Mouse (Mus musculus) lung, embryonic 16.5 days (tissue): ENCODE results near the gene Hist1h2ag. TPM values are rescaled to one million over a fixed set of nuclear protein-coding genes. Genes with fewer than 3 reads are reported as not detected.
"Not testable (repeated sequence)": the region's sequence is repeated elsewhere in the genome, so short reads cannot be mapped to it uniquely, and the experiment has no call there.

Experiments used
- ATAC-seq: fragments of 200-750 bp; cut with Nextera tagmentation; 2 replicates; pipeline ENCODE4 v1.8.0; 2017; ENCODE audit warnings: low read depth, mild to moderate bottlenecking, moderate library complexity
- H3K27ac ChIP-seq: fragments of 300-500 bp; sonication (generic); 2 replicates; pipeline ENCODE4 v1.5.1; 2014; ENCODE audit warnings: mild to moderate bottlenecking, control low read depth, low read length
- H3K27me3 ChIP-seq: fragments of 300-500 bp; sonication (generic); 2 replicates; pipeline ENCODE4 v1.6.1; 2014; ENCODE audit warnings: low read depth, low read length, mixed read lengths; ENCODE audit not compliant: control insufficient read depth, insufficient read depth
- H3K36me3 ChIP-seq: fragments of 300-500 bp; sonication (generic); 2 replicates; pipeline ENCODE4 v1.6.1; 2014; ENCODE audit warnings: low read length; ENCODE audit not compliant: control insufficient read depth, insufficient read depth
- H3K4me1 ChIP-seq: fragments of 300-500 bp; sonication (generic); replicated peaks from 2 replicates; pipeline ENCODE4 v1.6.1; 2014; ENCODE audit warnings: low read length, mixed read lengths; ENCODE audit not compliant: control insufficient read depth, insufficient read depth
- H3K4me2 ChIP-seq: fragments of 300-500 bp; sonication (generic); 2 replicates; pipeline ENCODE4 v1.6.1; 2014; ENCODE audit warnings: low read depth, low read length, control low read depth
- H3K4me3 ChIP-seq: fragments of 300-500 bp; sonication (generic); 2 replicates; pipeline ENCODE4 v1.5.1; 2014; ENCODE audit warnings: mild to moderate bottlenecking, low read length, control low read depth
- H3K9ac ChIP-seq: fragments of 300-500 bp; sonication (generic); 2 replicates; pipeline ENCODE4 v1.6.1; 2014; ENCODE audit warnings: low read length, control low read depth
- H3K9me3 ChIP-seq: fragments of 300-500 bp; sonication (generic); 2 replicates; pipeline ENCODE4 v1.6.1; 2016; ENCODE audit warnings: low read length; ENCODE audit not compliant: control insufficient read depth
- WGBS: fragments of 180-500 bp; shearing (Covaris S2); extraction: QIAGEN DNeasy Blood & Tissue Kit; methylation state at CpG from one replicate; pipeline ENCODE4 v1.1.7; 2014; 5-methylcytosine and 5-hydroxymethylcytosine counted together
- polyA plus RNA-seq: library from polyadenylated mRNA; unstranded; fragments of >200 nt; fragmentation: Nextera tagmentation; extraction: Ambion mirVana; gene quantifications from 2 replicates; pipeline ENCODE4 v1.2.1, GENCODE M21; 2015

Hist1h2ag gene
- polyA plus RNA-seq, 1 experiment from 2014 or later, result 53.7 TPM

GRCm38 (mm10) chr13:22039364-22039763 lies 3.4 kb downstream of the Hist1h2ag start:
- WGBS, result 55% methylated on average over 5 of the region's 5 CpGs
- Histone ChIP-seq H3K36me3 (no peaks in the 10 kb centered on the region), H3K27me3 (no peaks in the 10 kb centered on the region), H3K4me1 (peaks cover 26% of the 10 kb centered on the region), H3K4me2 (no peak overlapping the region; the same call in 1 of the 2 replicates), H3K27ac (0 out of 2 replicates have a peak overlapping the region, but pooled peaks have one; percentile 96), H3K9ac (no peak overlapping the region), H3K4me3 (no peak overlapping the region), H3K9me3 (no peaks in the 10 kb centered on the region)
- ATAC-seq, result no peak

- no peak for ATAC-seq
- Histone ChIP-seq H3K9me3 (no peaks in the 10 kb centered on the region), H3K27ac (peak overlapping the region; percentile 30; the same call in 1 of the 2 replicates), H3K36me3 (no peaks in the 10 kb centered on the region), H3K4me1 (peaks cover 29% of the 10 kb centered on the region), H3K9ac (no peak overlapping the region; the same call in 1 of the 2 replicates), H3K27me3 (no peaks in the 10 kb centered on the region), H3K4me2 (no peak overlapping the region), H3K4me3 (no peak overlapping the region)
- WGBS, result 54% methylated on average over 2 of the region's 2 CpGs
These were observed 5.3 kb downstream of the Hist1h2ag start for GRCm38 (mm10) chr13:22037415-22037814.

DNA sequence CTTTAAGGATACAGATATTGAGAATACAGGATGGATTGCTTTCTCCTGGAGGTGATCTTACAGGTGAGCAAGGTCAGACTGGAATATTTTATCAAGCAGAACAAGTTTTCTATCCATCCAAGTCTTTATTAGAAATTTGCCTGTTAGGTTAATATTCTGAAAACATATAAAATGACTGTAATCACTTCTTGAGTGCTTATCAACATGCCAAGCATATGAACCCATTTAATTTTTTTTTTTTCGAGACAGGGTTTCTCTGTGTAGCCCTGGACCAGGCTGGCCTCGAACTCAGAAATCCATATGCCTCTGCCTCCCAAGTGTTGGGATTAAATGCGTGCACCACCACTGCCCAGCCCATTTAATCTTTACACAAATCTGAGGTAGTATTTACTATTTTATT lies 5.8 kb downstream of the Hist1h2ag start:
- H3K4me3 ChIP-seq, result peak overlapping the region; percentile 30
- H3K4me1 ChIP-seq, result peaks cover 28% of the 10 kb centered on the region
- H3K9me3 ChIP-seq, result no peaks in the 10 kb centered on the region
- H3K27me3 ChIP-seq, result no peaks in the 10 kb centered on the region
- no peak for ATAC-seq
- H3K9ac ChIP-seq, result peak overlapping the region; percentile 16
- H3K36me3 ChIP-seq, result no peaks in the 10 kb centered on the region
- 50% methylated on average over 3 of the region's 3 CpGs for WGBS
- peak overlapping the region; percentile 65 for H3K27ac ChIP-seq
- H3K4me2 ChIP-seq, result peak overlapping the region; percentile 50

- peak overlapping the region; percentile 50 for H3K4me2 ChIP-seq
- peak overlapping the region; percentile 65 for H3K27ac ChIP-seq
- ATAC-seq, result peak; percentile 11; the same call in 1 of the 2 replicates
- peaks cover 26% of the 10 kb centered on the region for H3K4me1 ChIP-seq
- no peaks in the 10 kb centered on the region for H3K27me3 ChIP-seq
- no peaks in the 10 kb centered on the region for H3K9me3 ChIP-seq
- H3K36me3 ChIP-seq, result no peaks in the 10 kb centered on the region
- peak overlapping the region; percentile 16 for H3K9ac ChIP-seq
- H3K4me3 ChIP-seq, result peak overlapping the region; percentile 30
- WGBS, result 1% methylated on average over 17 of the region's 23 CpGs
These were observed 6.4 kb downstream of the Hist1h2ag start for GRCm38 (mm10) chr13:22036149-22036956.

DNA sequence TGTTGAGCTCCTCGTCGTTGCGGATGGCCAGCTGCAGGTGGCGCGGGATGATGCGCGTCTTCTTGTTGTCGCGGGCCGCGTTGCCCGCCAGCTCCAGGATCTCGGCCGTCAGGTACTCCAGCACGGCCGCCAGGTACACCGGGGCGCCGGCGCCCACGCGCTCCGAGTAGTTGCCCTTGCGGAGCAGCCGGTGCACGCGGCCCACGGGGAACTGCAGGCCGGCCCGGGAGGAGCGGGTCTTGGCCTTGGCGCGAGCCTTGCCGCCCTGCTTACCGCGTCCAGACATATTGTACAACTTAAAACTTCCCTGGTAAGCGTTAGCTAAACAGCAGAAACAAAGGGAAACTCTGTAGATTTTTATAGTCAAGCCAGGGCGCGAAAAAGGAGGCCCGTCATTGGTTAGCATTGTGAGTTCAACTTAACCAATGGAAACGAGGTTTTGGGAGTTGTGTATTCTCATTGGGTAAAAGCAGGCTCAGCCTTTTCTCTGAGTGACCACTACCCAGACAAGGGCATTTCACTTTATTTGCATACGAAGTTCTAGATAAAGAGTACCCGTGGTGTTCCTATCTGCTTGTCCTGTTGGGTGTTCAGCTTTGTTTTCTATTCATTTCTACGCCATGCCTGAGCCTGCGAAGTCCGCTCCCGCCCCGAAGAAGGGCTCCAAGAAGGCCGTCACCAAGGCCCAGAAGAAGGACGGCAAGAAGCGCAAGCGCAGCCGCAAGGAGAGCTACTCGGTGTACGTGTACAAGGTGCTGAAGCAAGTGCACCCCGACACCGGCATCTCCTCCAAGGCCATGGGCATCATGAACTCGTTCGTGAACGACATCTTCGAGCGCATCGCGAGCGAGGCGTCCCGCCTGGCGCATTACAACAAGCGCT lies 7.2 kb downstream of the Hist1h2ag start, which contains the start of the genes Hist1h2ah and Hist1h2bk:
Hist1h2ah (minus strand) TSS at position 302 of the 882 bp plus-strand sequence.
Hist1h2bk (plus strand) TSS at position 604 of the 882 bp plus-strand sequence.
- H3K27me3 ChIP-seq, H3K9me3 ChIP-seq, H3K36me3 ChIP-seq: not testable (repeated sequence)
- peak; percentile 98 for ATAC-seq
- Histone ChIP-seq H3K4me3 (peak within 1 kb of the TSS; percentile 50), H3K27ac (peak within 1 kb of the TSS; percentile 83), H3K4me2 (peak within 1 kb of the TSS; percentile 56), H3K9ac (peak within 1 kb of the TSS; percentile 71), H3K4me1 (peaks cover 24% of the 10 kb centered on the region)
- WGBS, result under 1% methylated on average over 21 of the region's 69 CpGs

DNA sequence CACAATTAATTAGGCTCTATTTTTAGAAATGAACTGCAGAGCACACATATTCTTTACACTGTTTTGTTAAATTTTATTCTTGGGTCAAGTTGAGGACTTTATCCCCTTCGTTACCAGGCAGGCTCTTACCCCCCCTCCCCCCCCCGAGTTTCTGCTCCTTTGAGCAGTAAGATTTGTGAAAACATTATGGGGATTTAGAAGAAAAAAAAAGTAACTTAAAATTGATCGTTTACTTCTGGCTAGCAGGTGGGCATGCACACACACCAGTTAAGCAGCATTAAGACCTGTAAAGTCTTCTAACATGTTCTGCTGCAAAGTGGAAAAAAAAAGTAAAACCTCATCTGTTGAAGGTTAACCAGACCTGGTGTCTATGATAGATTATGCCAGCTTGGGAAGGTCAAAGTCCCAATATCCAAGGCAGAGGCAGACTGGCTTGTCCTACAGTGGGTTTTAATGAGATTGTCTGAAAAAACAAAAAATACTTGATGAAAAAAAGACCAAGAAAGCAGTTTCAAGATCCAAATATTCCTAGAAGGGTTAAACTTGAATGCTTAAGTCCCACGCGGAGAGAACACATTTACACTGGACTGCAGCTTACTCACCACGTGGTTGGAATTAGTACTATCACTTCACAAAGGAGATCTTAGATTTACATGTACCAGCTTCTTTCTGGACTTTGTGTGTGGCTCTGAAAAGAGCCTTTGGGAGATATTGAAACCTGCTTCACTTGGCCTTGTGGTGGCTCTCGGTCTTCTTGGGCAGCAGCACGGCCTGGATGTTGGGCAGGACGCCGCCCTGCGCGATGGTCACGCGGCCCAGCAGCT lies 8.1 kb downstream of the Hist1h2ag start:
- Histone ChIP-seq H3K36me3 (no peaks in the 10 kb centered on the region), H3K27ac (peak overlapping the region; percentile 81), H3K4me3 (peak overlapping the region; percentile 50), H3K4me1 (peaks cover 17% of the 10 kb centered on the region), H3K27me3 (no peaks in the 10 kb centered on the region), H3K9ac (peak overlapping the region; percentile 71), H3K4me2 (peak overlapping the region; percentile 56), H3K9me3 (no peaks in the 10 kb centered on the region)
- WGBS, result under 1% methylated on average over 14 of the region's 14 CpGs
- ATAC-seq, result peak; percentile 0; the same call in 1 of the 2 replicates

GRCm38 (mm10) chr13:22033741-22034442 lies 8.9 kb downstream of the Hist1h2ag start:
- WGBS, result 30% methylated on average over 5 of the region's 5 CpGs
- no peak for ATAC-seq
- no peaks in the 10 kb centered on the region for H3K9me3 ChIP-seq
- H3K27ac ChIP-seq, result peak overlapping the region; percentile 52; the same call in 1 of the 2 replicates
- no peaks in the 10 kb centered on the region for H3K27me3 ChIP-seq
- peak overlapping the region; percentile 50 for H3K4me3 ChIP-seq
- peak overlapping the region; percentile 71 for H3K9ac ChIP-seq
- peak overlapping the region; percentile 56 for H3K4me2 ChIP-seq
- H3K4me1 ChIP-seq, result peaks cover 17% of the 10 kb centered on the region
- H3K36me3 ChIP-seq, result no peaks in the 10 kb centered on the region

GRCm38 (mm10) chr13:22030493-22030892 lies 12.3 kb downstream of the Hist1h2ag start:
- H3K27ac ChIP-seq, result no peak overlapping the region
- no peak overlapping the region for H3K4me2 ChIP-seq
- WGBS, result 8% methylated on average over 4 of the region's 4 CpGs
- no peak for ATAC-seq
- no peaks in the 10 kb centered on the region for H3K27me3 ChIP-seq
- H3K9ac ChIP-seq, result no peak overlapping the region
- H3K4me3 ChIP-seq, result no peak overlapping the region
- H3K4me1 ChIP-seq, result peaks cover 15% of the 10 kb centered on the region
- H3K36me3 ChIP-seq, result no peaks in the 10 kb centered on the region
- no peaks in the 10 kb centered on the region for H3K9me3 ChIP-seq
